Mouse (Mus musculus) E14TG2a.4 (cell line): ENCODE measurements around the gene Fam124a.

ENCODE experiments used
- CTCF ChIP-seq: conservative IDR thresholded peaks from 2 replicates; pipeline ENCODE4 v1.5.1; 2014; ENCODE audit warnings: low read length
- NANOG ChIP-seq: IDR thresholded peaks from 2 replicates; pipeline ENCODE4 v1.6.1; 2014; ENCODE audit warnings: borderline replicate concordance, low read length, mixed read lengths
- POU5F1 ChIP-seq: IDR thresholded peaks from 2 replicates; pipeline ENCODE4 v1.6.1; 2014; ENCODE audit warnings: low read length, borderline replicate concordance

DNA sequence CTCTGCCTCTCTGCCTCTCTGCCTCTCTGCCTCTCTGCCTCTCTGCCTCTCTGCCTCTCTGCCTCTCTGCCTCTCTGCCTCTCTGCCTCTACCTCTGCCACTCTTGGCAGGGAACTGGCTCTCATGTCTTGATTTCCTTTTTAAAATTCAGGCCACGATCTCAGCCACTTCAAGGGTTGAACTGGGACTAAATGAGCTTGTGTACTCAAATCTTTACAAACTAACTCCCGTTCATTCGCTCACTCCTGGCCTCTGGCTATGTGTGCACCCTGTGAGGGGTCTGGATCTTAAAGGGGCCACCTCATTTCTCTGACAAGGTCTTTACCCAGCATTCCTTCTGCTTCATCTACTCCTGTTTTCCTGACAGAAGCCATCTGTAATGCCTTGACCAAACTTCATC, 29.8 kb downstream of the Fam124a start:
- TF ChIP-seq CTCF = no peak
- no peak for TF ChIP-seq POU5F1
- no peak for TF ChIP-seq NANOG
